Mouse (Mus musculus) lung, postnatal 25 days (tissue): Measurements from ENCODE around the gene Frmd4b.
A peak's percentile ranks its signal among the peaks of the same experiment; 100 is the strongest.

Experiments
- DNase-seq: peaks from one replicate; pipeline ENCODE4 v3.0.0; 2022; ENCODE audit warnings: low spot score

The Frmd4b gene

GRCm38 (mm10) chr6:97617266-97617743, at the start of gene Frmd4b:
Frmd4b (minus strand) TSS chr6:97617541.
- DNase-seq, result peak; percentile 69

GRCm38 (mm10) chr6:97666417-97666816, 49.1 kb upstream of the Frmd4b start:
- no peak for DNase-seq

- DNase-seq, result no peak
These were observed 41.6 kb upstream of the Frmd4b start for GRCm38 (mm10) chr6:97658921-97659320.

GRCm38 (mm10) chr6:97655986-97656385, 38.6 kb upstream of the Frmd4b start:
- no peak for DNase-seq

- no peak for DNase-seq
These were observed 30.2 kb upstream of the Frmd4b start for GRCm38 (mm10) chr6:97647501-97647900.

GRCm38 (mm10) chr6:97623330-97623729, 6.0 kb upstream of the Frmd4b start:
- no peak for DNase-seq

- no peak for DNase-seq
These were observed 4.9 kb upstream of the Frmd4b start for GRCm38 (mm10) chr6:97622236-97622635.

GRCm38 (mm10) chr6:97617774-97618173, 433 bp upstream of the Frmd4b start:
- no peak for DNase-seq

- peak; percentile 58 for DNase-seq
These were observed 579 bp downstream of the Frmd4b start for GRCm38 (mm10) chr6:97616658-97617265.

GRCm38 (mm10) chr6:97615901-97616461, 1.4 kb downstream of the Frmd4b start:
- DNase-seq, result no peak

- DNase-seq, result no peak
These were observed 3.2 kb downstream of the Frmd4b start for GRCm38 (mm10) chr6:97614179-97614578.

- DNase-seq, result no peak
These were observed 4.5 kb downstream of the Frmd4b start for GRCm38 (mm10) chr6:97612861-97613260.

GRCm38 (mm10) chr6:97610051-97610450, 7.3 kb downstream of the Frmd4b start:
- DNase-seq, result no peak

- no peak for DNase-seq
These were observed 9.7 kb downstream of the Frmd4b start for GRCm38 (mm10) chr6:97607646-97608045.

GRCm38 (mm10) chr6:97595218-97595617, 22.1 kb downstream of the Frmd4b start:
- no peak for DNase-seq

- peak; percentile 73 for DNase-seq
These were observed 22.8 kb downstream of the Frmd4b start for GRCm38 (mm10) chr6:97594589-97594988.

GRCm38 (mm10) chr6:97590230-97590629, 27.1 kb downstream of the Frmd4b start:
- no peak for DNase-seq

GRCm38 (mm10) chr6:97589581-97589980, 27.8 kb downstream of the Frmd4b start:
- no peak for DNase-seq

- no peak for DNase-seq
These were observed 28.3 kb downstream of the Frmd4b start for GRCm38 (mm10) chr6:97589031-97589430.

GRCm38 (mm10) chr6:97586606-97587005, 30.7 kb downstream of the Frmd4b start:
- DNase-seq, result no peak

- DNase-seq, result peak; percentile 21
These were observed 31.3 kb downstream of the Frmd4b start for GRCm38 (mm10) chr6:97586024-97586423.

GRCm38 (mm10) chr6:97582748-97583147, 34.6 kb downstream of the Frmd4b start:
- peak; percentile 53 for DNase-seq

- DNase-seq, result no peak
These were observed 35.4 kb downstream of the Frmd4b start for GRCm38 (mm10) chr6:97581941-97582340.

GRCm38 (mm10) chr6:97580479-97581030, 36.8 kb downstream of the Frmd4b start:
- DNase-seq, result peak; percentile 25
